Mouse (Mus musculus) heart, adult 2 months (tissue): ENCODE data around the gene Vezf1.
A peak's percentile ranks its signal among the peaks of the same experiment; 100 is the strongest.

Experiments used
- CTCF ChIP-seq: fragments of 200-600 bp; IDR thresholded peaks from 2 replicates; pipeline ENCODE4 v1.8.1; 2022; ENCODE audit warnings: antibody characterized with exemption, mild to moderate bottlenecking, moderate library complexity
- EP300 ChIP-seq: fragments of 200-500 bp; IDR thresholded peaks from 2 replicates; pipeline ENCODE4 v1.6.1; 2011; ENCODE audit warnings: low read depth, low read length, control low read depth; ENCODE audit not compliant: insufficient read depth
- POLR2A ChIP-seq: fragments of 200-500 bp; IDR thresholded peaks from 2 replicates; pipeline ENCODE4 v1.6.1; 2011; ENCODE audit warnings: mild to moderate bottlenecking, low read depth, low read length, control low read depth; ENCODE audit not compliant: insufficient read depth

GRCm38 (mm10) chr11:88113543-88114271 is 45.6 kb downstream of the Vezf1 start:
- TF ChIP-seq POLR2A (peak; percentile 45), CTCF (0 out of 2 replicates have a peak, but pooled peaks have one; percentile 2), EP300 (peak; percentile 99)
